Mouse (Mus musculus): ENCODE data around the gene Bex6. TPM values are rescaled to one million over a fixed set of nuclear protein-coding genes. Genes with fewer than 3 reads are reported as not detected.

Gene Bex6
- 0.36 TPM in 1 of 2 replicates, not detected in the other for polyA plus RNA-seq (2015; fragmentation: Nextera tagmentation; extraction: Ambion mirVana)

- no peak within 1 kb of the TSS for H3K9ac ChIP-seq
- H3K36me3 ChIP-seq = no peaks in the 10 kb centered on the region
- H3K27ac ChIP-seq = no peak within 1 kb of the TSS
- no peak within 1 kb of the TSS for H3K4me3 ChIP-seq
- no peaks in the 10 kb centered on the region for H3K9me3 ChIP-seq
- WGBS = 87% methylated on average over 6 of the region's 6 CpGs
- no peaks in the 10 kb centered on the region for H3K4me1 ChIP-seq
- no peaks in the 10 kb centered on the region for H3K27me3 ChIP-seq
- ATAC-seq (ENCODE audit: low FRiP score, low read depth) = no peak
- no peak within 1 kb of the TSS for H3K4me2 ChIP-seq (replicated peaks)
Observed at GRCm38 (mm10) chr16:32179333-32179901, at the start of gene Bex6. Gene Bex6 (plus strand): TSS chr16:32179823.

DNA sequence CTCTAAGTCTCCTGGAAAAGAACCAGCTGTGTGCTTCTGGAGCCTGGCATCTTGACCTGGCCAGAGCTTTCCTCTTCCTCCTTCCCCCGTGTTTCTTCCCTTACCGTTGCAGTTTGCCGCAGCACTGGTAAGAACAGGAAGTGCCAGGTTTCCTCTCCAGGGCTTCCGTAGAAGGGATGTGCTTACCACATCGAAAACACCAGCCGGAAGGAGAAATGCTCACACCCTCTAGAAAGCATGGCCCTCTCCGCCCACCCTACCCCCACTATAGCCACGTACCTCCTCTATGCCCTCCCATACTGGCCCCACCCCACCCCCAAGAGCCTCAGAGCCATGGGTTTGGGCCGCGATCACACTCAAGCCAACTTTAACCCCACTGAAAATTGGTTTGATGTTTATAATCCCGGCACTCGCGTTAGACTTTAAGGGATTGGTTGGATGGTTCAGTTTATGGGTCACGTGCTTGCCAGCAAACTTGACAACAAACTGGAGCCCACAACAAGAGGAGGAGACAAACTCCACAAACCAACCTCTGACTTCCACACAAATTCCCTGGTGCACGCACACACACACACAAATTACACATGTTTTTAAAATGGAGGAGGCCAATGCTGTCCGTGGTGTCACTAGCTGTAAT is 49.3 kb upstream of the Bex6 start:
- no peak overlapping the region for H3K27ac ChIP-seq
- H3K9me3 ChIP-seq = no peaks in the 10 kb centered on the region
- WGBS = 67% methylated on average over 16 of the region's 16 CpGs
- H3K4me2 ChIP-seq (replicated peaks) = peak overlapping the region; percentile 38
- no peak for ATAC-seq (ENCODE audit: low FRiP score, low read depth)
- H3K4me3 ChIP-seq = no peak overlapping the region
- H3K27me3 ChIP-seq = no peaks in the 10 kb centered on the region
- no peak overlapping the region for H3K9ac ChIP-seq
- H3K36me3 ChIP-seq = no peaks in the 10 kb centered on the region
- H3K4me1 ChIP-seq = no peaks in the 10 kb centered on the region

DNA sequence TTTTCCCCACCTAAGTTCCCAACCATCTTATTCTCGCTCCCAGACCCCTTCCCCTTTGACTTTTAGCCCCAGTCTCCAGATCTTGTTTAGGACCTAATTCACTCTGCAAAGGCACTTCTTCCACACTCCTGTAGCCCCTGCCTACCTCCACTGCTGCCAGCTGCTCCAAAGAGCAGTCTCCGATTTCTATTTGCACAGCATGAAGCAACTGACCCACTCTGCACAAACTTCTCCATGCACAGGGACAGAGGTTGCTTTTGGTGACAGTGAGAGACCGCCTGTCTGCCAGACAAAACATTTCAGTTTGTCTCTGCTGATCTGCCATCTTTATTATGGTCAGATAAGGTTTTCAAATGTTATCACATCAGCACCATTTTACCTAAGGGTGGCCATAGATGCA is 46.5 kb upstream of the Bex6 start:
- no peak for ATAC-seq (ENCODE audit: low FRiP score, low read depth)
- H3K4me2 ChIP-seq (replicated peaks) = no peak overlapping the region
- H3K4me1 ChIP-seq = no peaks in the 10 kb centered on the region
- H3K9me3 ChIP-seq = no peaks in the 10 kb centered on the region
- no peak overlapping the region for H3K9ac ChIP-seq
- no peak overlapping the region for H3K27ac ChIP-seq
- H3K27me3 ChIP-seq = no peaks in the 10 kb centered on the region
- WGBS = 83% methylated on average over 3 of the region's 3 CpGs
- no peaks in the 10 kb centered on the region for H3K36me3 ChIP-seq
- H3K4me3 ChIP-seq = no peak overlapping the region

- no peak for ATAC-seq (ENCODE audit: low FRiP score, low read depth)
- Histone ChIP-seq H3K4me3 (no peak overlapping the region), H3K36me3 (no peaks in the 10 kb centered on the region), H3K27me3 (no peaks in the 10 kb centered on the region), H3K9me3 (no peaks in the 10 kb centered on the region), H3K27ac (no peak overlapping the region), H3K4me2 (replicated peaks) (no peak overlapping the region), H3K4me1 (no peaks in the 10 kb centered on the region), H3K9ac (no peak overlapping the region)
- 85% methylated on average over 7 of the region's 7 CpGs for WGBS
Observed at GRCm38 (mm10) chr16:32135842-32136357, 43.7 kb upstream of the Bex6 start.

DNA sequence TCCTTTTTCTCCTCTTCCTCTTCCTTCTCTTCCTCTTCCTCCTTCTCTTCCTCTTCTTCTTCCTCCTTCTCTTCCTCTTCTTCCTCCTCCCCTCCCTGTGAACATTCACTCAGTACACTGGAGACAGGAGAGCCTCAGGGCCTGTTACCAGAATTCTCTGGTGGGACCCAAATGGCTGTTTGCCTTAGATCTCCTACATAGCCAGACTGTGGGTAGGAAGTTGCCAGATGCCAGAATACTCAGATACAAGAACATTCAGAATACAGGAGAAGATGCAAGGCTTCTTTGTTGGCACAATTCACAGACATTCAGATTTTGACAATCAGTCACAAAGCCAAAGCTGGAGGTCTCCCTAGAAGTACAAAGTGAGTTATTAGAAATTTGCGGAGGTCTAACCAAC is 40.7 kb upstream of the Bex6 start:
- Histone ChIP-seq H3K27ac (no peak overlapping the region), H3K36me3 (peaks cover 12% of the 10 kb centered on the region), H3K27me3 (no peaks in the 10 kb centered on the region), H3K9me3 (peaks cover 3% of the 10 kb centered on the region; the same call in 1 of the 2 replicates), H3K4me3 (no peak overlapping the region), H3K9ac (no peak overlapping the region), H3K4me1 (no peaks in the 10 kb centered on the region; the same call in 1 of the 2 replicates), H3K4me2 (replicated peaks) (no peak overlapping the region)
- 89% methylated on average over 1 of the region's 1 CpGs for WGBS
- no peak for ATAC-seq (ENCODE audit: low FRiP score, low read depth)

GRCm38 (mm10) chr16:32143766-32144165 is 35.9 kb upstream of the Bex6 start:
- no peaks in the 10 kb centered on the region for H3K27me3 ChIP-seq
- H3K9me3 ChIP-seq = peaks cover 3% of the 10 kb centered on the region; the same call in 1 of the 2 replicates
- ATAC-seq (ENCODE audit: low FRiP score, low read depth) = no peak
- WGBS = 95% methylated on average over 15 of the region's 15 CpGs
- H3K36me3 ChIP-seq = peaks cover 20% of the 10 kb centered on the region
- H3K4me3 ChIP-seq = no peak overlapping the region
- H3K4me1 ChIP-seq = peaks cover 3% of the 10 kb centered on the region; the same call in 1 of the 2 replicates
- H3K27ac ChIP-seq = no peak overlapping the region
- no peak overlapping the region for H3K9ac ChIP-seq
- no peak overlapping the region for H3K4me2 ChIP-seq (replicated peaks)

DNA sequence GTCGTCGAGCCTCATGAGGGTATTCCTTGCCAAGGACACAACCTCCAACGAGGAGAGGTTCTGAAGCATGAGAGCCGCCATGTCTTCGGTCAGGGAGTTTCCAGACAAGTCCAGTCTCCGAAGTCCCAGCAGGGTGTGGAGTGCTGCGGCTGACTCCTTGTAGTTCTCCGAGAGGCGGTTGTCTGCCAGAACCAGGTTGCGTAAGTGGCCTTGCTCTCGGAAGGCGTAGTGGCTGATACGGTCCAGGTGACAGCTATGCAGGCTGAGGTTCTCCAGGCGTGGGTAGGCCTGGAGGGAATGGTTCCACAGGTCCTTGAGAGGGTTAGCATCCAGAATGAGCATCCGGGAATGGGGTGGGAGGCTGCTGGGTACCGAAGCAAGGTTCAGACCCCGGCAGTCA is 35.0 kb upstream of the Bex6 start:
- no peak overlapping the region for H3K27ac ChIP-seq
- peaks cover 20% of the 10 kb centered on the region for H3K36me3 ChIP-seq
- WGBS = 92% methylated on average over 17 of the region's 17 CpGs
- H3K4me3 ChIP-seq = no peak overlapping the region
- no peak for ATAC-seq (ENCODE audit: low FRiP score, low read depth)
- H3K4me2 ChIP-seq (replicated peaks) = no peak overlapping the region
- peaks cover 3% of the 10 kb centered on the region; the same call in 1 of the 2 replicates for H3K4me1 ChIP-seq
- no peak overlapping the region for H3K9ac ChIP-seq
- H3K9me3 ChIP-seq = peaks cover 3% of the 10 kb centered on the region; the same call in 1 of the 2 replicates
- no peaks in the 10 kb centered on the region for H3K27me3 ChIP-seq

- ATAC-seq (ENCODE audit: low FRiP score, low read depth) = no peak
- Histone ChIP-seq H3K27ac (no peak overlapping the region), H3K4me1 (peaks cover 3% of the 10 kb centered on the region; the same call in 1 of the 2 replicates), H3K27me3 (no peaks in the 10 kb centered on the region), H3K36me3 (peaks cover 20% of the 10 kb centered on the region), H3K9me3 (peaks cover 3% of the 10 kb centered on the region; the same call in 1 of the 2 replicates), H3K4me3 (peak overlapping the region; percentile 20), H3K9ac (no peak overlapping the region), H3K4me2 (replicated peaks) (peak overlapping the region; percentile 41)
- 58% methylated on average over 12 of the region's 13 CpGs for WGBS
Observed at GRCm38 (mm10) chr16:32147589-32148207, 31.9 kb upstream of the Bex6 start.

- Histone ChIP-seq H3K9ac (0 out of 2 replicates have a peak overlapping the region, but pooled peaks have one; percentile 43), H3K36me3 (no peaks in the 10 kb centered on the region), H3K4me2 (replicated peaks) (no peak overlapping the region), H3K4me1 (no peaks in the 10 kb centered on the region), H3K9me3 (no peaks in the 10 kb centered on the region), H3K27ac (no peak overlapping the region), H3K27me3 (no peaks in the 10 kb centered on the region), H3K4me3 (no peak overlapping the region)
- WGBS = 83% methylated on average over 1 of the region's 1 CpGs
- ATAC-seq (ENCODE audit: low FRiP score, low read depth) = no peak
Observed at GRCm38 (mm10) chr16:32153976-32154375, 25.6 kb upstream of the Bex6 start.

GRCm38 (mm10) chr16:32154437-32154836 is 25.2 kb upstream of the Bex6 start:
- no peaks in the 10 kb centered on the region for H3K27me3 ChIP-seq
- no peaks in the 10 kb centered on the region for H3K36me3 ChIP-seq

DNA sequence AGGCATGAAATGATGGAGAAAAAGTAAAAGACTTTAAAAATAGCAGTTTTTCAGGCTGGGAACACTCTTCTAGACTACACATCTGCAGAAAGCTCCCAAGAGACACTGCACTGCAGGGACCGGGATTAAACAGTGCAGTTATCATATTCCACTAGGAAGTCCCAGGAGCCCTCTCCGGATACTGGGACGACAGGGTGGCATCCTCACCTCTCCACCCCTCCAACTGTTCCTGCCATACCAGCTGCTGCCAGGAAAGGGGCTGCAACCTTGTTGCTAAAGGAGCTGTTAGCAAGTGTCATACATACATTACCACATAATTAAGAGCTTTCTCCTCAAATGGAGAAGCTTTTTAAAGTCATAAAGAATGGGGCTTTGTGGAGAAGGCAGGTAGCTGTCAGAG is 22.9 kb upstream of the Bex6 start:
- Histone ChIP-seq H3K9ac (no peak overlapping the region), H3K27me3 (no peaks in the 10 kb centered on the region), H3K9me3 (no peaks in the 10 kb centered on the region), H3K4me3 (no peak overlapping the region), H3K4me1 (no peaks in the 10 kb centered on the region), H3K27ac (no peak overlapping the region), H3K4me2 (replicated peaks) (no peak overlapping the region), H3K36me3 (no peaks in the 10 kb centered on the region)
- no peak for ATAC-seq (ENCODE audit: low FRiP score, low read depth)
- WGBS = 32% methylated on average over 3 of the region's 3 CpGs

More at GRCm38 (mm10) chr16:32154437-32154836, 25.2 kb upstream of the Bex6 start:
- WGBS = 75% methylated on average over 13 of the region's 13 CpGs
- no peak for ATAC-seq (ENCODE audit: low FRiP score, low read depth)
- Histone ChIP-seq H3K9ac (0 out of 2 replicates have a peak overlapping the region, but pooled peaks have one; percentile 43), H3K4me2 (replicated peaks) (no peak overlapping the region), H3K4me3 (no peak overlapping the region), H3K27ac (no peak overlapping the region), H3K9me3 (no peaks in the 10 kb centered on the region), H3K4me1 (no peaks in the 10 kb centered on the region)

GRCm38 (mm10) chr16:32157369-32157768 is 22.3 kb upstream of the Bex6 start:
- no peak overlapping the region for H3K4me3 ChIP-seq
- H3K27me3 ChIP-seq = no peaks in the 10 kb centered on the region
- ATAC-seq (ENCODE audit: low FRiP score, low read depth) = no peak
- H3K4me1 ChIP-seq = no peaks in the 10 kb centered on the region
- no peaks in the 10 kb centered on the region for H3K9me3 ChIP-seq
- no peaks in the 10 kb centered on the region for H3K36me3 ChIP-seq
- H3K9ac ChIP-seq = no peak overlapping the region
- no peak overlapping the region for H3K27ac ChIP-seq
- WGBS = 76% methylated on average over 2 of the region's 2 CpGs
- H3K4me2 ChIP-seq (replicated peaks) = no peak overlapping the region
